Mouse (Mus musculus) ES-Bruce4 (cell line): Measurements from ENCODE around the gene Tmc5.

Source experiments
- CTCF ChIP-seq: IDR thresholded peaks from one replicate; pipeline ENCODE4 v1.8.1; 2011; ENCODE audit warnings: low read depth, low read length
- EP300 ChIP-seq: IDR thresholded peaks from 2 replicates; pipeline ENCODE4 v1.6.1; 2011; ENCODE audit warnings: low read depth, low read length; ENCODE audit not compliant: insufficient read depth
- POLR2A ChIP-seq: IDR thresholded peaks from one replicate; pipeline ENCODE4 v1.8.1; 2011; ENCODE audit warnings: low read length; ENCODE audit not compliant: insufficient read depth

DNA sequence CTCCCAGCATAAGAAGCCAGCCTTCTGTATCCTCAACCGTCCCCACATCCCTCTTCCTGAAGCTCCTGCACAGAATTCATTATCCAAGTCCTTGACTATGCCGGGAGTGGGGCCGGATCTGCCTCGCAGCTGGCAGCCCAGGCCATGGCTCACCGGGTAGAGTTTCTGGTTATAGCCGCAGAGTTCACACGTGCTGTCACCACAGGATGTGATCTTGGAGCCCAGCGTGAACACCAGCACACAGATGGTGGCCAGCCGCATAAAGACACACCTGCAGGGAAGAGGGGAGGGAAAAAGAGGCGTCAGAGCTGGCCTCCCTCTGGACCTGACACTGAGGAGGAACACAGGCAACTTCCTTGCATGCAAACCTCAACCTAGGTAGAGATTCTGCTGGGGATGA lies 49.6 kb upstream of the Tmc5 start:
- no peak for TF ChIP-seq POLR2A
- no peak for TF ChIP-seq CTCF
- no peak for TF ChIP-seq EP300
